19 mouse cellular contexts compared by ENCODE assay signal in genomic region chr2:129306020-129306419, GRCm38 (mm10). TPM values are rescaled to one million over a fixed set of nuclear protein-coding genes. Genes with fewer than 3 reads are reported as not detected.
DNase-seq lines count a peak whose midpoint lies in the region; ATAC-seq lines count a peak whose summit lies in the region.
"Had no signal": no experiment of that assay in that cellular context is flagged by ENCODE, and none has a peak within 500 bp of the region (broad histone marks: within the 10 kb centered on the region; RNA-seq: fewer than 3 reads in every experiment).

No protein-coding gene starts in this region.

- peak; percentile 50 for DNase-seq in lung, postnatal 36 days
- DNase-seq in lung, postnatal 14 days: no peak
- DNase-seq in frontal cortex, postnatal 36 days (ENCODE audit: low spot score in 2 of 2): no peak
- no peak for DNase-seq in thymus, postnatal 10 days (ENCODE audit: low spot score in 2 of 2)
- DNase-seq in frontal cortex, postnatal 14 days (ENCODE audit: low spot score in 2 of 2): no peak
- DNase-seq: adrenal gland, postnatal 10 days; cerebellum, adult 11 months; cerebellum, adult 8-10 months; cerebellum, postnatal 25 days; forebrain, postnatal 0 days; gastrocnemius, postnatal 10 days; heart, postnatal 4 days had no signal

- ATAC-seq in granulocyte monocyte progenitor cell, adult 5-6 weeks (replicated peaks; ENCODE audit: poor library complexity, severe bottlenecking): peak; percentile 44
- peak; percentile 50; the same call in 1 of the 2 replicates for ATAC-seq in megakaryocyte progenitor cell, adult 5-6 weeks (replicated peaks; ENCODE audit: poor library complexity)
- ATAC-seq: CD4-positive, CD25-positive, alpha-beta regulatory T cell, adult 4 months; forebrain, embryonic 13.5 days; forebrain, postnatal 0 days; hindbrain, embryonic 16.5 days; inflammation-experienced regulatory T-cells, adult 6 months had no signal

RNA-seq across cellular contexts. Expression of gene Il1a, which starts 3.8 kb away (rescaled TPM):
- not detected in 2 replicates for total RNA-seq in granulocyte monocyte progenitor cell, adult 5-6 weeks (2014; fragmentation: Nextera tagmentation)
- total RNA-seq in granulocyte monocyte progenitor cell, adult 5-6 weeks (2017): not detected in 2 replicates
- not detected in 2 replicates for total RNA-seq in megakaryocyte progenitor cell, adult 5-6 weeks (2015)
- not detected in 2 replicates for total RNA-seq in megakaryocyte progenitor cell, adult 5-6 weeks (2017)
- total RNA-seq: gastrocnemius, postnatal 10 days; MEL had no signal

RNA-seq across cellular contexts. Expression of gene Ckap2l, which starts 9.0 kb away (rescaled TPM):
- 17.1 and 49.8 TPM in 2 replicates for total RNA-seq in granulocyte monocyte progenitor cell, adult 5-6 weeks (2014; fragmentation: Nextera tagmentation)
- 55.3 and 56.6 TPM in 2 replicates for total RNA-seq in granulocyte monocyte progenitor cell, adult 5-6 weeks (2017)
- 89.0 and 91.6 TPM in 2 replicates for total RNA-seq in megakaryocyte progenitor cell, adult 5-6 weeks (2015)
- 58.9 and 59.7 TPM in 2 replicates for total RNA-seq in megakaryocyte progenitor cell, adult 5-6 weeks (2017)
